Mouse (Mus musculus) ES-E14 (cell line): ENCODE measurements around the gene Apeh.

Source experiments
- HCFC1 ChIP-seq: IDR thresholded peaks from 2 replicates; pipeline ENCODE4 v1.6.1; 2012; ENCODE audit warnings: low read length, inconsistent platforms, borderline replicate concordance; ENCODE audit not compliant: insufficient read depth
- MAFK ChIP-seq: IDR thresholded peaks from 2 replicates; pipeline ENCODE4 v1.6.1; 2014; ENCODE audit warnings: mild to moderate bottlenecking, low read depth, low read length, inconsistent platforms; ENCODE audit not compliant: insufficient read depth
- ZC3H11A ChIP-seq: IDR thresholded peaks from 2 replicates; pipeline ENCODE4 v1.6.1; 2012; ENCODE audit warnings: low read depth, mild to moderate bottlenecking, inconsistent platforms, low read length, borderline replicate concordance

DNA sequence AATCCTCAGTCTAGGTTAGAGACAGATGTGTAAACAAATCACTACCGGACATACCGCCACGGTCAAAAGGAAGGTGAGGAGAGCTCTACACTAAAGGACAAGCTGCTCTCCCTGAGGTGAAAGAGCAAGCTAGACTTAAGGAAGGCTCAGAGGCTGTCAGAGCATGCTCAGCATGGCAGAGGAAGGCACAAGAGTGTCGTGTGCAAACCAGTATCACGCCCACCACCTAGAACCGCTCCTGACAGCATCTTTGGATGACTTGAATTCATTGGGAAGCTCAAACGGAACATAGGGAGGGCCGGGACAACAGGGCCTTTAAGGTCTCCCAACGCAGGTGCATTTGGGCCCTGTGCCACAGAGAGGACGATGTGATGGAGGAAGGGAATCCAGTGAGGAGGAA lies 47.0 kb upstream of the Apeh start:
- TF ChIP-seq MAFK (no peak), ZC3H11A (no peak), HCFC1 (no peak)
